Mouse (Mus musculus) brain, embryonic 14.5 days (tissue): ENCODE measurements around the gene Kirrel2. TPM values are rescaled to one million over a fixed set of nuclear protein-coding genes. Genes with fewer than 3 reads are reported as not detected.

Experiments
- DNase-seq: peaks from one replicate; pipeline ENCODE4 v3.0.0-alpha.2; 2011; ENCODE audit warnings: low read depth
- CTCF ChIP-seq: fragments of 200-500 bp; IDR thresholded peaks from 2 replicates; pipeline ENCODE4 v1.5.1; 2012; ENCODE audit warnings: inconsistent platforms, mild to moderate bottlenecking, moderate library complexity, borderline replicate concordance; ENCODE audit not compliant: insufficient read depth, insufficient read length; ENCODE audit errors: extremely low read depth
- POLR2A ChIP-seq: fragments of 200-500 bp; IDR thresholded peaks from 2 replicates; pipeline ENCODE4 v1.6.1; 2012; ENCODE audit warnings: mild to moderate bottlenecking, inconsistent platforms, borderline replicate concordance; ENCODE audit not compliant: poor library complexity, insufficient read depth, insufficient read length, severe bottlenecking; ENCODE audit errors: extremely low read depth
- polyA plus RNA-seq: library from polyadenylated mRNA; depleted of rRNA; stranded (reverse); fragments of >200 nt; gene quantifications from 2 replicates; pipeline ENCODE4 v1.2.3, GENCODE M21; 2012

Gene Kirrel2
- polyA plus RNA-seq, 1 experiment = 3.3 TPM

GRCm38 (mm10) chr7:30423071-30423641 is 34.3 kb downstream of the Kirrel2 start:
- DNase-seq = peak; percentile 28
- TF ChIP-seq CTCF (no peak), POLR2A (no peak)

GRCm38 (mm10) chr7:30422560-30422959 is 34.9 kb downstream of the Kirrel2 start:
- TF ChIP-seq POLR2A = no peak
- DNase-seq = no peak

GRCm38 (mm10) chr7:30421890-30422435 is 35.5 kb downstream of the Kirrel2 start:
- TF ChIP-seq POLR2A (0 out of 2 replicates have a peak, but pooled peaks have one; percentile 44), CTCF (no peak)
- DNase-seq = peak; percentile 97

- TF ChIP-seq POLR2A (no peak), CTCF (no peak)
- peak; percentile 33 for DNase-seq
Observed at GRCm38 (mm10) chr7:30421175-30421889, 36.2 kb downstream of the Kirrel2 start, which contains the start of gene Nfkbid. Nfkbid (plus strand) TSS chr7:30421732.

- TF ChIP-seq POLR2A = no peak
- no peak for TF ChIP-seq CTCF
- DNase-seq = no peak
Observed at GRCm38 (mm10) chr7:30420673-30421072, 36.8 kb downstream of the Kirrel2 start.

GRCm38 (mm10) chr7:30419561-30420499 is 37.7 kb downstream of the Kirrel2 start, which contains the start of gene Hcst:
Hcst (minus strand) TSS chr7:30419854.
- TF ChIP-seq CTCF (no peak), POLR2A (no peak)
- no peak for DNase-seq

GRCm38 (mm10) chr7:30417856-30418255 is 39.6 kb downstream of the Kirrel2 start:
- TF ChIP-seq POLR2A (no peak), CTCF (no peak)
- no peak for DNase-seq

- TF ChIP-seq CTCF (no peak), POLR2A (no peak)
- no peak for DNase-seq
Observed at GRCm38 (mm10) chr7:30413596-30413995, 43.9 kb downstream of the Kirrel2 start, which contains the start of gene Tyrobp. Tyrobp (plus strand) TSS chr7:30413760.

GRCm38 (mm10) chr7:30412735-30413147 is 44.7 kb downstream of the Kirrel2 start:
- TF ChIP-seq POLR2A (no peak), CTCF (no peak)
- no peak for DNase-seq

- TF ChIP-seq POLR2A = no peak
- TF ChIP-seq CTCF = no peak
- no peak for DNase-seq
Observed at GRCm38 (mm10) chr7:30411023-30411422, 46.5 kb downstream of the Kirrel2 start.

GRCm38 (mm10) chr7:30409789-30410188 is 47.7 kb downstream of the Kirrel2 start:
- TF ChIP-seq POLR2A (no peak), CTCF (no peak)
- DNase-seq = no peak

- TF ChIP-seq POLR2A = no peak
- no peak for TF ChIP-seq CTCF
- DNase-seq = no peak
Observed at GRCm38 (mm10) chr7:30408639-30409038, 48.9 kb downstream of the Kirrel2 start.
